Mouse (Mus musculus): ENCODE results near the gene Il2rb. TPM values are rescaled to one million over a fixed set of nuclear protein-coding genes. Genes with fewer than 3 reads are reported as not detected.

The Il2rb gene
- polyA plus RNA-seq, 2 experiments = 0.15 to 0.39 TPM

DNA sequence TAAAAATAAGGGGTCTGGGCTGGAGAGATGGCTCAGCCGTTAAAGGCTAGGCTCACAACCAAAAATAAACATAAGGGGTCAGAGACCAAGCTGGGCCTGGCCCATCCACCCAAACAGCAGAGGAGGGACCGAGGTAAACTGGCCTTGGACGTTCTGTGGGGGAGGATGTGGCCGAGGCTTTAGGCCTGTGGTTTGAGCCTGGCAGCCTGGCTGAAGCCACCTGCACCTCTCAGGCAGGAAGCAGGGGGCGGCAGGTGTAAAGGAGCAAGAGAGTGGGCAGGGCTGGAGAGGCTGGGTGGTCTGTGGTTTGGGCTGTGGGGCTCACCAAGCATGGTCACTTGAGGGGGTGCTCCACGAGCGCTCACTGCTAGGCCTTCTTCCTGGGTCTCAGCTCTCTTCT lies 16.9 kb upstream of the Il2rb start:
- Histone ChIP-seq H3K4me2 (replicated peaks; ENCODE audit: low read depth, low read length, severe bottlenecking) (no peak overlapping the region), H3K9me3 (ENCODE audit: control insufficient read depth, low read length) (no peaks in the 10 kb centered on the region), H3K9ac (ENCODE audit: low read depth, low read length, severe bottlenecking) (no peak overlapping the region), H3K27me3 (ENCODE audit: control insufficient read depth, insufficient read depth, low read length) (no peaks in the 10 kb centered on the region), H3K27ac (replicated peaks; ENCODE audit: low read depth, low read length) (no peak overlapping the region), H3K36me3 (ENCODE audit: control insufficient read depth, insufficient read depth, low read length) (no peaks in the 10 kb centered on the region), H3K4me1 (ENCODE audit: control insufficient read depth, insufficient read depth, low read length) (peaks cover 22% of the 10 kb centered on the region), H3K4me3 (replicated peaks; ENCODE audit: low read length) (no peak overlapping the region)
- DNase-seq (ENCODE audit: low spot score) = no peak
- no peak for ATAC-seq (ENCODE audit: low FRiP score, low read depth)
- no peak for TF ChIP-seq POLR2A (IDR thresholded peaks at IDR 0.05; ENCODE audit: borderline replicate concordance, extremely low read depth, insufficient read depth, insufficient read length)
- 75% methylated on average over 7 of the region's 7 CpGs for WGBS

DNA sequence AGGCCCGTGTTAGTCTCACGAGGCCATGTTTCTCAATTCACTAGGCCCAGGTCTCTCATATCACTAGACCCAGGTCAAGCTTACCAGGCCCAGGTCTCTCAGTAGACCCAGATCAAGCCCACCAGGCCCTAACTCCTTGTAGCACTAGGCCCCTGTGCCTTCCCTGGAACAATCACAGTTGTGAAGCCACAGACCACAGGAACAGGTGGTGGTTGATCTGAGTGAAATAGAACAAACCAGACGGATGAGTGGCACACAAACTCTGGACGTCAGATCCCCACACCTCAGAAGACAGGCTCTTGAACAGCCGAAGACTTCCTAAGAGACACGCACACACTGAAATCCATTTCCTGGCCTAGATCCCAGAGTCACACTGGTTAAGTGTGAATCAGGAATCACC lies 15.7 kb upstream of the Il2rb start:
- no peak overlapping the region for H3K4me2 ChIP-seq (replicated peaks; ENCODE audit: low read depth, low read length, severe bottlenecking)
- no peak overlapping the region for H3K27ac ChIP-seq (replicated peaks; ENCODE audit: low read depth, low read length)
- no peak overlapping the region for H3K9ac ChIP-seq (ENCODE audit: low read depth, low read length, severe bottlenecking)
- no peaks in the 10 kb centered on the region for H3K9me3 ChIP-seq (ENCODE audit: control insufficient read depth, low read length)
- no peak overlapping the region for H3K4me3 ChIP-seq (replicated peaks; ENCODE audit: low read length)
- H3K4me1 ChIP-seq (ENCODE audit: control insufficient read depth, insufficient read depth, low read length) = peaks cover 19% of the 10 kb centered on the region
- DNase-seq (ENCODE audit: low spot score) (no peak), ATAC-seq (ENCODE audit: low FRiP score, low read depth) (no peak)
- 85% methylated on average over 6 of the region's 6 CpGs for WGBS
- H3K27me3 ChIP-seq (ENCODE audit: control insufficient read depth, insufficient read depth, low read length) = no peaks in the 10 kb centered on the region
- no peaks in the 10 kb centered on the region for H3K36me3 ChIP-seq (ENCODE audit: control insufficient read depth, insufficient read depth, low read length)
- TF ChIP-seq POLR2A (IDR thresholded peaks at IDR 0.05; ENCODE audit: borderline replicate concordance, extremely low read depth, insufficient read depth, insufficient read length) = no peak

DNA sequence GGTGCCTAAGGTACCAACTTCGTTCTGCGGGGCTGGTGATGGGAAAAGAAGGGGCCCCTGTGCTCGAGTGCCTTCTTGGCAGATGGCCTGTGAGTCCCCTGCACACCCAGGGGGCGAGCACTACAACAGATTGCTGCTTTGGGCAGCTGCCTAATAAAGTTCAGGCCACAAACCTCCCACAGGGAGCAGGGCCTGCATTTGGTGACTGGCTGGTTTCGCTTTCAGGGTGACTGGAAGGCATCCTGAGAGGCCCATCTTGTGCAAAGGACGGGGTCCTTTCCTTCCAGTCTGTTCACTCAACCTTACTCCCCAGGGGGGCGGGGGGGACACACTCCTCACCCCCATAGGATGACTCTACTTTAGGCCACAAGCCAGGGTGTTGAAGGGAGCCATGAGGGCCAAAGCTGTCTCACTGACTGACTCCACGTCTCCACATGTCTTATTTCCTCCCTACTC lies 15.1 kb upstream of the Il2rb start:
- Histone ChIP-seq H3K4me1 (ENCODE audit: control insufficient read depth, insufficient read depth, low read length) (peaks cover 14% of the 10 kb centered on the region), H3K36me3 (ENCODE audit: control insufficient read depth, insufficient read depth, low read length) (no peaks in the 10 kb centered on the region), H3K9ac (ENCODE audit: low read depth, low read length, severe bottlenecking) (0 out of 2 replicates have a peak overlapping the region, but pooled peaks have one; percentile 2), H3K27me3 (ENCODE audit: control insufficient read depth, insufficient read depth, low read length) (no peaks in the 10 kb centered on the region), H3K4me2 (replicated peaks; ENCODE audit: low read depth, low read length, severe bottlenecking) (0 out of 2 replicates have a peak overlapping the region, but pooled peaks have one; percentile 4), H3K27ac (replicated peaks; ENCODE audit: low read depth, low read length) (no peak overlapping the region), H3K4me3 (replicated peaks; ENCODE audit: low read length) (no peak overlapping the region), H3K9me3 (ENCODE audit: control insufficient read depth, low read length) (no peaks in the 10 kb centered on the region)
- no peak for TF ChIP-seq POLR2A (IDR thresholded peaks at IDR 0.05; ENCODE audit: borderline replicate concordance, extremely low read depth, insufficient read depth, insufficient read length)
- DNase-seq (ENCODE audit: low spot score) (no peak), ATAC-seq (ENCODE audit: low FRiP score, low read depth) (no peak)
- WGBS = 56% methylated on average over 8 of the region's 8 CpGs

DNA sequence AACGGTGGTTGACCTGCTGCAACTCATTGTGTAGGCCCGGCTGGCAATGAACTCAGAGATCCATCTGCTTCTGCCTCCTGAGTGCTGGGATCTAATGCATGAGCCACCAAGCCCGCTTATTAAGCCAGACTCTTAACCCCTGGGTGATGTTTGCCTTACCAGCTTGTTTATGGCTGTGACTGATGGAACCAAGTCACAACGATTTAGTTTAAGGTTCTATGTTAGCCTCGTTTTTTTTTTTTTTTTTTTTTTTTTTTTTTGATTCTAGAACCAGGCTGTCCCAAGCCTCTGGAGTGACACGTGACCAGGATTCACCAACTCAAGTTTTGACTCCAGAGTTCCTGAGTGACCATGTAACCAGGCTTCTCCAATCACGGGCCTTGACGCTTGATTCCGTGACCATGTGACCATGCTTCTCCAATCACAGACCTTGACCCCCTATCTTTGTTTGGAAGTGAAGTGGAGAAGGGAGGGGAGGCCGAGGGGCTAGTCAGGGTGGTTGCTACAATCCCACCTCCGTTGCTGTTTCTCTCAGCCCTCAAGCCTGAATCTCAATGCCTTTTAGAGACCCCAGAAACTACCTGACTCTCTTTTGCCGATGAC lies 14.3 kb upstream of the Il2rb start:
- ATAC-seq (ENCODE audit: low FRiP score, low read depth) = peak; percentile 45

DNA sequence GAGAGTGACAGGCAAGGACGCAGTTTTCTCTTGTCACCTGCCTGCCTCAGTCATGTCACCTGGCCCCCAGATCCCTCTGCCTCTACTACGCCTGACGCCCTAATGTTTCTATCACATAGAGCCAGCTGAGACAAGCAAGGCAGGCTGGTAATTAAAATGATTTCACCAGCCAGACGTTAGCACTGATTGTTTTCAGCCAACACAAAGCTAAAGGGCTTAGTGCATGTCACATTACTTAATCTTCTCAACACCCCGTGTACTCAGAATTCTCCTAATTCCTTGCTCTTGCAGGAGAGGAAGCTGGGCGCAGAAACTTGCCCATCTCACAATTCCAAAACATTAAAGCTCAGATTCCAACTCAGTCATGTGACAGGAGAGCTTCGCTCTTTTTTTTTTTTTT lies 13.4 kb upstream of the Il2rb start:
- no peak for DNase-seq (ENCODE audit: low spot score)
- no peak overlapping the region for H3K4me2 ChIP-seq (replicated peaks; ENCODE audit: low read depth, low read length, severe bottlenecking)
- no peak overlapping the region for H3K9ac ChIP-seq (ENCODE audit: low read depth, low read length, severe bottlenecking)
- H3K36me3 ChIP-seq (ENCODE audit: control insufficient read depth, insufficient read depth, low read length) = no peaks in the 10 kb centered on the region
- H3K27me3 ChIP-seq (ENCODE audit: control insufficient read depth, insufficient read depth, low read length) = no peaks in the 10 kb centered on the region
- H3K9me3 ChIP-seq (ENCODE audit: control insufficient read depth, low read length) = no peaks in the 10 kb centered on the region
- H3K27ac ChIP-seq (replicated peaks; ENCODE audit: low read depth, low read length) = no peak overlapping the region
- peaks cover 8% of the 10 kb centered on the region for H3K4me1 ChIP-seq (ENCODE audit: control insufficient read depth, insufficient read depth, low read length)
- no peak for ATAC-seq (ENCODE audit: low FRiP score, low read depth)
- 67% methylated on average over 7 of the region's 7 CpGs for WGBS
- TF ChIP-seq POLR2A (IDR thresholded peaks at IDR 0.05; ENCODE audit: borderline replicate concordance, extremely low read depth, insufficient read depth, insufficient read length) = no peak
- no peak overlapping the region for H3K4me3 ChIP-seq (replicated peaks; ENCODE audit: low read length)

More for the DNA sequence above, 14.3 kb upstream of the Il2rb start:
- H3K4me3 ChIP-seq (replicated peaks; ENCODE audit: low read length) = no peak overlapping the region
- H3K36me3 ChIP-seq (ENCODE audit: control insufficient read depth, insufficient read depth, low read length) = no peaks in the 10 kb centered on the region
- 51% methylated on average over 12 of the region's 12 CpGs for WGBS
- H3K27ac ChIP-seq (replicated peaks; ENCODE audit: low read depth, low read length) = no peak overlapping the region
- no peak for DNase-seq (ENCODE audit: low spot score)
- H3K4me2 ChIP-seq (replicated peaks; ENCODE audit: low read depth, low read length, severe bottlenecking) = 0 out of 2 replicates have a peak overlapping the region, but pooled peaks have one; percentile 4
- H3K9ac ChIP-seq (ENCODE audit: low read depth, low read length, severe bottlenecking) = no peak overlapping the region
- H3K27me3 ChIP-seq (ENCODE audit: control insufficient read depth, insufficient read depth, low read length) = no peaks in the 10 kb centered on the region
- H3K4me1 ChIP-seq (ENCODE audit: control insufficient read depth, insufficient read depth, low read length) = peaks cover 8% of the 10 kb centered on the region
- no peak for TF ChIP-seq POLR2A (IDR thresholded peaks at IDR 0.05; ENCODE audit: borderline replicate concordance, extremely low read depth, insufficient read depth, insufficient read length)
- no peaks in the 10 kb centered on the region for H3K9me3 ChIP-seq (ENCODE audit: control insufficient read depth, low read length)

All from limb, embryonic 14.5 days (tissue).